ENCODE assay signal across 38 mouse cellular contexts in the genomic region with DNA sequence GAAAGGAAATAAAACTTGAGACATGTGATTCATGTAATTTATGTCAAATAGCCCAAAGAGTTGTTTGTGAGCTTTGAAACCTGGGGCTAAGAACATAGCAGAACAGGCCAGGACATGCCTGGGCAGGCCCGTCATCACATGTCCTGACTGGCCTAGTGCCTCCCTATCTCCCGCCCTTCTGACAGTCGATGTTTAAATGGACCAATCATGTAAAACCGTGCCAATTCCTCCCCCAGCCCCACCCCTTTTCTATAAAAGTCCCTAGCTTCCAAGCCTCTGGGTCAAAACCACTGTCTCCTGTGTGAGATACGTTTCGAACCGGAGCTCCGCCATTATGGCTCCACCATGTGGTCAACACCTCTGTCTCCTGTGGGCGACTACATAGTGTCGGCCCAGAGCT. TPM values are rescaled to one million over a fixed set of nuclear protein-coding genes. Genes with fewer than 3 reads are reported as not detected.
"Had no signal": no experiment of that assay in that cellular context is flagged by ENCODE, and none has a peak within 500 bp of the region (broad histone marks: within the 10 kb centered on the region; RNA-seq: fewer than 3 reads in every experiment).

No protein-coding gene starts in this region.

RNA-seq across cellular contexts. Expression of a gene that starts 15.8 kb away (rescaled TPM):
- total RNA-seq: left cerebral cortex, postnatal 14 days; left cerebral cortex, postnatal 25 days; left cerebral cortex, postnatal 36 days; left cerebral cortex, postnatal 4 days; liver, adult 2 months; megakaryocyte progenitor cell, adult 5-6 weeks; megakaryocyte, adult 5-6 weeks; megakaryocyte-erythroid progenitor cell, adult 5-6 weeks; midbrain, postnatal 0 days; monocyte, adult 5-6 weeks had no signal
- polyA plus RNA-seq: limb, embryonic 10.5 days; limb, embryonic 11.5 days; limb, embryonic 12.5 days; limb, embryonic 13.5 days; limb, embryonic 15.5 days; liver, adult 2 months; liver, embryonic 11.5 days; liver, embryonic 12.5 days; liver, embryonic 13.5 days; liver, embryonic 14.5 days; liver, embryonic 15.5 days; liver, embryonic 16.5 days; liver, postnatal 0 days; lung, adult 2 months; lung, embryonic 14.5 days; lung, embryonic 15.5 days; lung, embryonic 16.5 days; lung, postnatal 0 days; macrophage; midbrain, embryonic 10.5 days; midbrain, embryonic 11.5 days; midbrain, embryonic 12.5 days; midbrain, embryonic 13.5 days; midbrain, embryonic 14.5 days; midbrain, embryonic 15.5 days; midbrain, embryonic 16.5 days; midbrain, postnatal 0 days; myocyte; neural tube, embryonic 11.5 days; neural tube, embryonic 12.5 days had no signal
